Mouse (Mus musculus) megakaryocyte, embryonic 14.5 days (primary cell): ENCODE measurements around the gene Ccl22. TPM values are rescaled to one million over a fixed set of nuclear protein-coding genes. Genes with fewer than 3 reads are reported as not detected.

Experiments used
- H3K27me3 ChIP-seq: replicated peaks from 2 replicates; pipeline ENCODE3; 2012; ENCODE audit warnings: inconsistent platforms
- H3K36me3 ChIP-seq: replicated peaks from 2 replicates; pipeline ENCODE3; 2012; ENCODE audit warnings: low read length, inconsistent platforms, mixed read lengths
- H3K4me1 ChIP-seq: 2 replicates; pipeline ENCODE4 v1.6.1; 2012; ENCODE audit warnings: inconsistent platforms
- H3K4me3 ChIP-seq: replicated peaks from 2 replicates; pipeline ENCODE3; 2012; ENCODE audit warnings: moderate library complexity, mild to moderate bottlenecking, inconsistent platforms
- H3K9me3 ChIP-seq: 2 replicates; pipeline ENCODE4 v1.6.1; 2012; ENCODE audit warnings: inconsistent platforms
- FLI1 ChIP-seq: IDR thresholded peaks from 2 replicates; pipeline ENCODE4 v1.6.1; 2012; ENCODE audit warnings: low read length, inconsistent platforms, mixed read lengths
- GATA1 ChIP-seq: IDR thresholded peaks from 3 replicates; pipeline ENCODE4 v1.6.1; 2012; ENCODE audit warnings: mixed read lengths, low read length, inconsistent platforms, borderline replicate concordance
- polyA plus RNA-seq: library from polyadenylated mRNA; stranded (reverse); fragments of >175 nt; gene quantifications from 2 replicates; pipeline ENCODE4 v1.2.3, GENCODE M21; 2012; ENCODE audit warnings: low replicate concordance; ENCODE audit not compliant: insufficient read depth

Ccl22 gene
- polyA plus RNA-seq, 1 experiment = 0.30 TPM

- peaks cover 66% of the 10 kb centered on the region for H3K27me3 ChIP-seq
- peaks cover 76% of the 10 kb centered on the region for H3K4me1 ChIP-seq
- no peak overlapping the region for H3K4me3 ChIP-seq
- H3K36me3 ChIP-seq = no peaks in the 10 kb centered on the region
- no peaks in the 10 kb centered on the region for H3K9me3 ChIP-seq
- no peak for TF ChIP-seq GATA1
- no peak for TF ChIP-seq FLI1
Measured at GRCm38 (mm10) chr8:94776346-94776745, 31.0 kb downstream of the Ccl22 start.

GRCm38 (mm10) chr8:94778036-94778435, 32.6 kb downstream of the Ccl22 start:
- Histone ChIP-seq H3K27me3 (peaks cover 49% of the 10 kb centered on the region), H3K9me3 (no peaks in the 10 kb centered on the region), H3K4me3 (peak overlapping the region; percentile 71), H3K36me3 (no peaks in the 10 kb centered on the region), H3K4me1 (peaks cover 66% of the 10 kb centered on the region)
- no peak for TF ChIP-seq GATA1
- TF ChIP-seq FLI1 = no peak

- Histone ChIP-seq H3K4me1 (peaks cover 61% of the 10 kb centered on the region), H3K27me3 (peaks cover 45% of the 10 kb centered on the region), H3K36me3 (no peaks in the 10 kb centered on the region)
Measured at GRCm38 (mm10) chr8:94778473-94778872, 33.1 kb downstream of the Ccl22 start.

GRCm38 (mm10) chr8:94778895-94779533, 33.6 kb downstream of the Ccl22 start:
- peaks cover 39% of the 10 kb centered on the region for H3K27me3 ChIP-seq
- peaks cover 64% of the 10 kb centered on the region for H3K4me1 ChIP-seq
- TF ChIP-seq GATA1 = no peak
- TF ChIP-seq FLI1 = no peak
- peak overlapping the region; percentile 79 for H3K4me3 ChIP-seq
- no peaks in the 10 kb centered on the region for H3K9me3 ChIP-seq
- H3K36me3 ChIP-seq = no peaks in the 10 kb centered on the region

More at GRCm38 (mm10) chr8:94778473-94778872, 33.1 kb downstream of the Ccl22 start:
- Histone ChIP-seq H3K4me3 (peak overlapping the region; percentile 71), H3K9me3 (no peaks in the 10 kb centered on the region)
- TF ChIP-seq GATA1 (no peak), FLI1 (no peak)

GRCm38 (mm10) chr8:94779534-94780294, 34.3 kb downstream of the Ccl22 start:
- TF ChIP-seq FLI1 = no peak
- no peak for TF ChIP-seq GATA1
- H3K9me3 ChIP-seq = no peaks in the 10 kb centered on the region
- peaks cover 34% of the 10 kb centered on the region for H3K27me3 ChIP-seq
- peak overlapping the region; percentile 62 for H3K4me3 ChIP-seq
- H3K36me3 ChIP-seq = no peaks in the 10 kb centered on the region
- H3K4me1 ChIP-seq = peaks cover 70% of the 10 kb centered on the region

- no peak overlapping the region for H3K4me3 ChIP-seq
- H3K27me3 ChIP-seq = peaks cover 31% of the 10 kb centered on the region
- TF ChIP-seq GATA1 (no peak), FLI1 (no peak)
- no peaks in the 10 kb centered on the region for H3K36me3 ChIP-seq
- H3K9me3 ChIP-seq = no peaks in the 10 kb centered on the region
- H3K4me1 ChIP-seq = peaks cover 74% of the 10 kb centered on the region
Measured at GRCm38 (mm10) chr8:94780491-94781154, 35.2 kb downstream of the Ccl22 start.

GRCm38 (mm10) chr8:94781155-94781837, 35.9 kb downstream of the Ccl22 start:
- Histone ChIP-seq H3K36me3 (no peaks in the 10 kb centered on the region), H3K9me3 (no peaks in the 10 kb centered on the region), H3K4me1 (peaks cover 71% of the 10 kb centered on the region), H3K4me3 (no peak overlapping the region), H3K27me3 (peaks cover 26% of the 10 kb centered on the region)
- no peak for TF ChIP-seq GATA1
- TF ChIP-seq FLI1 = no peak

- Histone ChIP-seq H3K4me3 (no peak overlapping the region), H3K4me1 (peaks cover 65% of the 10 kb centered on the region), H3K9me3 (no peaks in the 10 kb centered on the region), H3K36me3 (no peaks in the 10 kb centered on the region), H3K27me3 (peaks cover 24% of the 10 kb centered on the region)
- TF ChIP-seq GATA1 = no peak
- TF ChIP-seq FLI1 = no peak
Measured at GRCm38 (mm10) chr8:94781838-94782235, 36.4 kb downstream of the Ccl22 start.

- no peaks in the 10 kb centered on the region for H3K9me3 ChIP-seq
- H3K4me3 ChIP-seq = no peak overlapping the region
- no peaks in the 10 kb centered on the region for H3K36me3 ChIP-seq
- TF ChIP-seq GATA1 = no peak
- no peak for TF ChIP-seq FLI1
- H3K4me1 ChIP-seq = peaks cover 57% of the 10 kb centered on the region
- H3K27me3 ChIP-seq = peaks cover 27% of the 10 kb centered on the region
Measured at GRCm38 (mm10) chr8:94783890-94784289, 38.5 kb downstream of the Ccl22 start.
